Mouse (Mus musculus) thymus, postnatal 0 days (tissue): ENCODE results near the gene Sigmar1. TPM values are rescaled to one million over a fixed set of nuclear protein-coding genes. Genes with fewer than 3 reads are reported as not detected.

Experiments used
- polyA plus RNA-seq: library from polyadenylated mRNA; unstranded; fragments of >200 nt; fragmentation: Nextera tagmentation; extraction: Ambion mirVana; gene quantifications from 2 replicates; pipeline ENCODE4 v1.2.1, GENCODE M21; 2015

The Sigmar1 gene
- polyA plus RNA-seq, 1 experiment from 2014 or later, result 36.1 TPM

Other genes starting within 250 kb of the Sigmar1 start
- gene 1110017D15Rik, start 238.8 kb downstream of the Sigmar1 start, polyA plus RNA-seq, result 0.94 and 1.5 TPM in 2 replicates
- gene Fam219a, start 186.6 kb downstream of the Sigmar1 start, polyA plus RNA-seq, result 1.6 and 2.7 TPM in 2 replicates
- 0.60 and 0.91 TPM in 2 replicates for gene Dnaic1, start 186.4 kb downstream of the Sigmar1 start, polyA plus RNA-seq
- gene Enho, start 115.8 kb downstream of the Sigmar1 start, polyA plus RNA-seq, result 10.3 and 10.5 TPM in 2 replicates
- gene Cntfr, start 59.1 kb downstream of the Sigmar1 start, polyA plus RNA-seq, result 0.26 and 0.43 TPM in 2 replicates
- 35.8 and 39.3 TPM in 2 replicates for gene Il11ra1, start 56.2 kb downstream of the Sigmar1 start, polyA plus RNA-seq
- gene Rpp25l, start 42.6 kb downstream of the Sigmar1 start, polyA plus RNA-seq, result 68.3 and 75.1 TPM in 2 replicates
- gene Dctn3, start 33.0 kb downstream of the Sigmar1 start, polyA plus RNA-seq, result 180 and 181 TPM in 2 replicates
- gene Arid3c, start 25.0 kb downstream of the Sigmar1 start, polyA plus RNA-seq, result 0.06 TPM in 1 of 2 replicates, not detected in the other
- gene Galt, start 929 bp downstream of the Sigmar1 start, polyA plus RNA-seq, result 48.2 and 49.3 TPM in 2 replicates
- 39.3 and 41.1 TPM in 2 replicates for gene Ccl27a, start 18.1 kb upstream of the Sigmar1 start, polyA plus RNA-seq
- 9.6 and 19.1 TPM in 2 replicates for gene Gm21541, start 147.5 kb upstream of the Sigmar1 start, polyA plus RNA-seq
- 0.68 and 2.6 TPM in 2 replicates for gene Gm20878, start 185.4 kb upstream of the Sigmar1 start, polyA plus RNA-seq
- not detected in 2 replicates for gene Fam205a4, start 209.9 kb upstream of the Sigmar1 start, polyA plus RNA-seq